Mouse (Mus musculus): ENCODE results near the gene Hpcal4. TPM values are rescaled to one million over a fixed set of nuclear protein-coding genes. Genes with fewer than 3 reads are reported as not detected.
A peak's percentile ranks its signal among the peaks of the same experiment; 100 is the strongest.

The Hpcal4 gene
- total RNA-seq, 1 experiment = 0.67 TPM

- no peaks in the 10 kb centered on the region for H3K36me3 ChIP-seq (ENCODE audit: control insufficient read depth, insufficient read depth, low read length, poor library complexity, severe bottlenecking)
- in situ Hi-C loops (cut with MboI; ENCODE audit: low sequenced_read_pairs in 2 of 2, unreplicated experiment in 2 of 2) = no loop called here
These were observed 13.7 kb downstream of the Hpcal4 start for GRCm38 (mm10) chr4:123196695-123197094.

GRCm38 (mm10) chr4:123200771-123201185 is 17.8 kb downstream of the Hpcal4 start:
- DNase-seq (ENCODE audit: low read depth, low spot score) = peak; percentile 70
- TF ChIP-seq CHD2 (IDR thresholded peaks at IDR 0.05; ENCODE audit: low read depth, low read length) (no peak), ZC3H11A (IDR thresholded peaks at IDR 0.05; ENCODE audit: borderline replicate concordance, low read depth, low read length) (no peak), ZNF384 (IDR thresholded peaks at IDR 0.05; ENCODE audit: low read depth, low read length) (no peak), MAFK (IDR thresholded peaks at IDR 0.05; ENCODE audit: insufficient read depth, low read depth, low read length) (no peak)
- Histone ChIP-seq H3K4me1 (ENCODE audit: control insufficient read depth in 2 of 2, insufficient read depth in 2 of 2, low read length in 2 of 2, poor library complexity in 1 of 2) (peaks cover 0 to 4% of the 10 kb centered on the region in 2 experiments; a peak in 1 of 4 replicates), H3K27ac (ENCODE audit: insufficient read depth, low read depth, low read length, poor library complexity, severe bottlenecking) (no peak overlapping the region), H3K4me3 (ENCODE audit: insufficient read depth in 1 of 2, low read depth in 1 of 2, low read length in 2 of 2, poor library complexity in 1 of 2, severe bottlenecking in 1 of 2) (peak overlapping the region; percentile 38 to 41), H3K9me3 (ENCODE audit: control insufficient read depth, insufficient read depth, low read depth, low read length) (no peaks in the 10 kb centered on the region), H3K9ac (ENCODE audit: insufficient read depth, low read depth, low read length, poor library complexity, severe bottlenecking) (no peak overlapping the region), H3K36me3 (ENCODE audit: control insufficient read depth, insufficient read depth, low read length, poor library complexity, severe bottlenecking) (no peaks in the 10 kb centered on the region)
- in situ Hi-C loops (cut with MboI; ENCODE audit: low sequenced_read_pairs in 2 of 2, unreplicated experiment in 2 of 2) = no loop called here

More at GRCm38 (mm10) chr4:123196695-123197094, 13.7 kb downstream of the Hpcal4 start:
- no peak overlapping the region for H3K27ac ChIP-seq (ENCODE audit: insufficient read depth, low read depth, low read length, poor library complexity, severe bottlenecking)
- no peak overlapping the region for H3K9ac ChIP-seq (ENCODE audit: insufficient read depth, low read depth, low read length, poor library complexity, severe bottlenecking)
- no peak for DNase-seq (ENCODE audit: low read depth, low spot score)
- H3K9me3 ChIP-seq (ENCODE audit: control insufficient read depth, insufficient read depth, low read depth, low read length) = no peaks in the 10 kb centered on the region
- H3K4me1 ChIP-seq (ENCODE audit: control insufficient read depth in 2 of 2, insufficient read depth in 2 of 2, low read length in 2 of 2, poor library complexity in 1 of 2) = peaks cover 0 to 2% of the 10 kb centered on the region in 2 experiments; a peak in 1 of 4 replicates
- TF ChIP-seq ZC3H11A (IDR thresholded peaks at IDR 0.05; ENCODE audit: borderline replicate concordance, low read depth, low read length) (no peak), MAFK (IDR thresholded peaks at IDR 0.05; ENCODE audit: insufficient read depth, low read depth, low read length) (no peak), CHD2 (IDR thresholded peaks at IDR 0.05; ENCODE audit: low read depth, low read length) (no peak), ZNF384 (IDR thresholded peaks at IDR 0.05; ENCODE audit: low read depth, low read length) (no peak), HCFC1 (IDR thresholded peaks at IDR 0.05; ENCODE audit: borderline replicate concordance, insufficient read depth, low read length) (no peak)
- no peak overlapping the region for H3K4me3 ChIP-seq (ENCODE audit: insufficient read depth in 1 of 2, low read depth in 1 of 2, low read length in 2 of 2, poor library complexity in 1 of 2, severe bottlenecking in 1 of 2)

- Histone ChIP-seq H3K9me3 (ENCODE audit: control insufficient read depth, insufficient read depth, low read depth, low read length) (no peaks in the 10 kb centered on the region), H3K36me3 (ENCODE audit: control insufficient read depth, insufficient read depth, low read length, poor library complexity, severe bottlenecking) (no peaks in the 10 kb centered on the region), H3K4me1 (ENCODE audit: control insufficient read depth in 2 of 2, insufficient read depth in 2 of 2, low read length in 2 of 2, poor library complexity in 1 of 2) (peaks cover 0 to 4% of the 10 kb centered on the region in 2 experiments; a peak in 1 of 4 replicates), H3K27ac (ENCODE audit: insufficient read depth, low read depth, low read length, poor library complexity, severe bottlenecking) (no peak within 1 kb of the TSS), H3K4me3 (ENCODE audit: insufficient read depth in 1 of 2, low read depth in 1 of 2, low read length in 2 of 2, poor library complexity in 1 of 2, severe bottlenecking in 1 of 2) (peak within 1 kb of the TSS; percentile 38 to 41), H3K9ac (ENCODE audit: insufficient read depth, low read depth, low read length, poor library complexity, severe bottlenecking) (no peak within 1 kb of the TSS)
- in situ Hi-C loops (cut with MboI; ENCODE audit: low sequenced_read_pairs in 2 of 2, unreplicated experiment in 2 of 2) = no loop called here
- TF ChIP-seq MAFK (IDR thresholded peaks at IDR 0.05; ENCODE audit: insufficient read depth, low read depth, low read length) = no peak
- TF ChIP-seq CHD2 (IDR thresholded peaks at IDR 0.05; ENCODE audit: low read depth, low read length) = no peak
- TF ChIP-seq ZC3H11A (IDR thresholded peaks at IDR 0.05; ENCODE audit: borderline replicate concordance, low read depth, low read length) = no peak
- no peak for TF ChIP-seq ZNF384 (IDR thresholded peaks at IDR 0.05; ENCODE audit: low read depth, low read length)
- no peak for TF ChIP-seq HCFC1 (IDR thresholded peaks at IDR 0.05; ENCODE audit: borderline replicate concordance, insufficient read depth, low read length)
- no peak for DNase-seq (ENCODE audit: low read depth, low spot score)
These were observed 18.4 kb downstream of the Hpcal4 start, which contains the start of gene Nt5c1a for GRCm38 (mm10) chr4:123201186-123202093. Gene Nt5c1a (plus strand): TSS chr4:123201504.

- no peaks in the 10 kb centered on the region for H3K9me3 ChIP-seq (ENCODE audit: control insufficient read depth, insufficient read depth, low read depth, low read length)
- peak overlapping the region; percentile 38 to 41; a peak in 2 of 4 replicates for H3K4me3 ChIP-seq (ENCODE audit: insufficient read depth in 1 of 2, low read depth in 1 of 2, low read length in 2 of 2, poor library complexity in 1 of 2, severe bottlenecking in 1 of 2)
- in situ Hi-C loops (cut with MboI; ENCODE audit: low sequenced_read_pairs in 2 of 2, unreplicated experiment in 2 of 2) = no loop called here
- no peaks in the 10 kb centered on the region for H3K36me3 ChIP-seq (ENCODE audit: control insufficient read depth, insufficient read depth, low read length, poor library complexity, severe bottlenecking)
- peaks cover 0 to 4% of the 10 kb centered on the region in 2 experiments; a peak in 1 of 4 replicates for H3K4me1 ChIP-seq (ENCODE audit: control insufficient read depth in 2 of 2, insufficient read depth in 2 of 2, low read length in 2 of 2, poor library complexity in 1 of 2)
- TF ChIP-seq ZC3H11A (IDR thresholded peaks at IDR 0.05; ENCODE audit: borderline replicate concordance, low read depth, low read length) = no peak
- TF ChIP-seq ZNF384 (IDR thresholded peaks at IDR 0.05; ENCODE audit: low read depth, low read length) = no peak
- TF ChIP-seq MAFK (IDR thresholded peaks at IDR 0.05; ENCODE audit: insufficient read depth, low read depth, low read length) = no peak
- no peak for TF ChIP-seq CHD2 (IDR thresholded peaks at IDR 0.05; ENCODE audit: low read depth, low read length)
- no peak for TF ChIP-seq HCFC1 (IDR thresholded peaks at IDR 0.05; ENCODE audit: borderline replicate concordance, insufficient read depth, low read length)
- H3K27ac ChIP-seq (ENCODE audit: insufficient read depth, low read depth, low read length, poor library complexity, severe bottlenecking) = no peak overlapping the region
- DNase-seq (ENCODE audit: low read depth, low spot score) = no peak
- no peak overlapping the region for H3K9ac ChIP-seq (ENCODE audit: insufficient read depth, low read depth, low read length, poor library complexity, severe bottlenecking)
These were observed 19.0 kb downstream of the Hpcal4 start for GRCm38 (mm10) chr4:123202094-123202420.

All from ES-E14 (cell line).